Mouse (Mus musculus): ENCODE measurements around the gene Rnf5.

The Rnf5 gene

GRCm38 (mm10) chr17:34603375-34604060, at the start of gene Rnf5:
TSS of gene Rnf5 (minus strand) at chr17:34603690.
- Histone ChIP-seq H3K36me3 (ENCODE audit: control insufficient read depth, insufficient read depth, low read length, poor library complexity, severe bottlenecking) (peaks cover 6% of the 10 kb centered on the region; the same call in 1 of the 2 replicates), H3K27me3 (ENCODE audit: control insufficient read depth, insufficient read depth, low read length, poor library complexity, severe bottlenecking) (no peaks in the 10 kb centered on the region)
- DNase-seq (ENCODE audit: low read depth, low spot score) = peak; percentile 100

- peaks cover 9% of the 10 kb centered on the region for H3K36me3 ChIP-seq (ENCODE audit: control insufficient read depth, insufficient read depth, low read length, poor library complexity, severe bottlenecking)
- no peaks in the 10 kb centered on the region for H3K27me3 ChIP-seq (ENCODE audit: control insufficient read depth, insufficient read depth, low read length, poor library complexity, severe bottlenecking)
- DNase-seq (ENCODE audit: low read depth, low spot score) = no peak
Measured at GRCm38 (mm10) chr17:34652985-34653384, 49.5 kb upstream of the Rnf5 start.

- Histone ChIP-seq H3K27me3 (ENCODE audit: control insufficient read depth, insufficient read depth, low read length, poor library complexity, severe bottlenecking) (no peaks in the 10 kb centered on the region), H3K36me3 (ENCODE audit: control insufficient read depth, insufficient read depth, low read length, poor library complexity, severe bottlenecking) (peaks cover 9% of the 10 kb centered on the region)
- DNase-seq (ENCODE audit: low read depth, low spot score) = no peak
Measured at GRCm38 (mm10) chr17:34652546-34652945, 49.1 kb upstream of the Rnf5 start.

- Histone ChIP-seq H3K27me3 (ENCODE audit: control insufficient read depth, insufficient read depth, low read length, poor library complexity, severe bottlenecking) (no peaks in the 10 kb centered on the region), H3K36me3 (ENCODE audit: control insufficient read depth, insufficient read depth, low read length, poor library complexity, severe bottlenecking) (peaks cover 9% of the 10 kb centered on the region)
- DNase-seq (ENCODE audit: low read depth, low spot score) = peak; percentile 47
Measured at GRCm38 (mm10) chr17:34651507-34652221, 48.2 kb upstream of the Rnf5 start.

GRCm38 (mm10) chr17:34650781-34651180, 47.3 kb upstream of the Rnf5 start:
- Histone ChIP-seq H3K27me3 (ENCODE audit: control insufficient read depth, insufficient read depth, low read length, poor library complexity, severe bottlenecking) (no peaks in the 10 kb centered on the region), H3K36me3 (ENCODE audit: control insufficient read depth, insufficient read depth, low read length, poor library complexity, severe bottlenecking) (peaks cover 9% of the 10 kb centered on the region)
- DNase-seq (ENCODE audit: low read depth, low spot score) = no peak

- DNase-seq (ENCODE audit: low read depth, low spot score) = peak; percentile 60
- no peaks in the 10 kb centered on the region for H3K27me3 ChIP-seq (ENCODE audit: control insufficient read depth, insufficient read depth, low read length, poor library complexity, severe bottlenecking)
- H3K36me3 ChIP-seq (ENCODE audit: control insufficient read depth, insufficient read depth, low read length, poor library complexity, severe bottlenecking) = peaks cover 8% of the 10 kb centered on the region
Measured at GRCm38 (mm10) chr17:34649106-34649864, 45.8 kb upstream of the Rnf5 start.

GRCm38 (mm10) chr17:34648141-34648890, 44.8 kb upstream of the Rnf5 start:
- H3K27me3 ChIP-seq (ENCODE audit: control insufficient read depth, insufficient read depth, low read length, poor library complexity, severe bottlenecking) = no peaks in the 10 kb centered on the region
- DNase-seq (ENCODE audit: low read depth, low spot score) = no peak
- peaks cover 7% of the 10 kb centered on the region for H3K36me3 ChIP-seq (ENCODE audit: control insufficient read depth, insufficient read depth, low read length, poor library complexity, severe bottlenecking)

- peaks cover 3% of the 10 kb centered on the region; the same call in 1 of the 2 replicates for H3K36me3 ChIP-seq (ENCODE audit: control insufficient read depth, insufficient read depth, low read length, poor library complexity, severe bottlenecking)
- H3K27me3 ChIP-seq (ENCODE audit: control insufficient read depth, insufficient read depth, low read length, poor library complexity, severe bottlenecking) = no peaks in the 10 kb centered on the region
- DNase-seq (ENCODE audit: low read depth, low spot score) = peak; percentile 97
Measured at GRCm38 (mm10) chr17:34646906-34647787, 43.7 kb upstream of the Rnf5 start, which contains the start of gene Atf6b. TSS of gene Atf6b (plus strand) at chr17:34647146.

GRCm38 (mm10) chr17:34645831-34646511, 42.5 kb upstream of the Rnf5 start:
- H3K36me3 ChIP-seq (ENCODE audit: control insufficient read depth, insufficient read depth, low read length, poor library complexity, severe bottlenecking) = peaks cover 3% of the 10 kb centered on the region; the same call in 1 of the 2 replicates
- DNase-seq (ENCODE audit: low read depth, low spot score) = no peak

GRCm38 (mm10) chr17:34645256-34645829, 41.9 kb upstream of the Rnf5 start:
- Histone ChIP-seq H3K27me3 (ENCODE audit: control insufficient read depth, insufficient read depth, low read length, poor library complexity, severe bottlenecking) (no peaks in the 10 kb centered on the region), H3K36me3 (ENCODE audit: control insufficient read depth, insufficient read depth, low read length, poor library complexity, severe bottlenecking) (no peaks in the 10 kb centered on the region)
- DNase-seq (ENCODE audit: low read depth, low spot score) = no peak

More at GRCm38 (mm10) chr17:34645831-34646511, 42.5 kb upstream of the Rnf5 start:
- H3K27me3 ChIP-seq (ENCODE audit: control insufficient read depth, insufficient read depth, low read length, poor library complexity, severe bottlenecking) = no peaks in the 10 kb centered on the region

- H3K27me3 ChIP-seq (ENCODE audit: control insufficient read depth, insufficient read depth, low read length, poor library complexity, severe bottlenecking) = no peaks in the 10 kb centered on the region
- H3K36me3 ChIP-seq (ENCODE audit: control insufficient read depth, insufficient read depth, low read length, poor library complexity, severe bottlenecking) = no peaks in the 10 kb centered on the region
- peak; percentile 97 for DNase-seq (ENCODE audit: low read depth, low spot score)
Measured at GRCm38 (mm10) chr17:34644608-34645007, 41.1 kb upstream of the Rnf5 start, which contains the start of gene Fkbpl. TSS of gene Fkbpl (plus strand) at chr17:34644764.

GRCm38 (mm10) chr17:34643944-34644343, 40.5 kb upstream of the Rnf5 start:
- DNase-seq (ENCODE audit: low read depth, low spot score) = no peak
- Histone ChIP-seq H3K27me3 (ENCODE audit: control insufficient read depth, insufficient read depth, low read length, poor library complexity, severe bottlenecking) (no peaks in the 10 kb centered on the region), H3K36me3 (ENCODE audit: control insufficient read depth, insufficient read depth, low read length, poor library complexity, severe bottlenecking) (no peaks in the 10 kb centered on the region)

- Histone ChIP-seq H3K27me3 (ENCODE audit: control insufficient read depth, insufficient read depth, low read length, poor library complexity, severe bottlenecking) (no peaks in the 10 kb centered on the region), H3K36me3 (ENCODE audit: control insufficient read depth, insufficient read depth, low read length, poor library complexity, severe bottlenecking) (no peaks in the 10 kb centered on the region)
- DNase-seq (ENCODE audit: low read depth, low spot score) = no peak
Measured at GRCm38 (mm10) chr17:34643379-34643778, 39.9 kb upstream of the Rnf5 start.

Measured in splenic B cell, adult 2 months (primary cell).